Mouse (Mus musculus) liver, embryonic 13.5 days (tissue): ENCODE data around the gene Prrt1. TPM values are rescaled to one million over a fixed set of nuclear protein-coding genes. Genes with fewer than 3 reads are reported as not detected.

ENCODE experiments used
- ATAC-seq: fragments of 200-750 bp; cut with Nextera tagmentation; 2 replicates; pipeline ENCODE4 v1.8.0; 2017; ENCODE audit warnings: low read depth, mild to moderate bottlenecking, moderate number of reproducible peaks, moderate library complexity
- DNase-seq: peaks from one replicate; pipeline ENCODE4 v3.0.0; 2022
- H3K27ac ChIP-seq: fragments of 300-500 bp; sonication (generic); 2 replicates; pipeline ENCODE4 v1.5.1; 2015; ENCODE audit warnings: moderate library complexity, mild to moderate bottlenecking, inconsistent platforms
- H3K27me3 ChIP-seq: fragments of 300-500 bp; sonication (generic); 2 replicates; pipeline ENCODE4 v1.6.1; 2015; ENCODE audit warnings: mild to moderate bottlenecking, inconsistent platforms
- H3K36me3 ChIP-seq: fragments of 300-500 bp; sonication (generic); 2 replicates; pipeline ENCODE4 v1.6.1; 2015; ENCODE audit warnings: mild to moderate bottlenecking, inconsistent platforms
- H3K4me1 ChIP-seq: fragments of 300-500 bp; sonication (generic); replicated peaks from 2 replicates; pipeline ENCODE4 v1.6.1; 2015; ENCODE audit warnings: inconsistent platforms
- H3K4me2 ChIP-seq: fragments of 300-500 bp; sonication (generic); 2 replicates; pipeline ENCODE4 v1.6.1; 2015; ENCODE audit warnings: inconsistent platforms, mild to moderate bottlenecking, moderate library complexity
- H3K4me3 ChIP-seq: fragments of 300-500 bp; sonication (generic); replicated peaks from 2 replicates; pipeline ENCODE4 v1.5.1; 2015; ENCODE audit warnings: mild to moderate bottlenecking, inconsistent platforms
- H3K9ac ChIP-seq: fragments of 300-500 bp; sonication (generic); 2 replicates; pipeline ENCODE4 v1.6.1; 2015; ENCODE audit warnings: mild to moderate bottlenecking, inconsistent platforms
- H3K9me3 ChIP-seq: fragments of 300-500 bp; sonication (generic); replicated peaks from 2 replicates; pipeline ENCODE4 v1.6.1; 2016; ENCODE audit warnings: inconsistent platforms
- WGBS: fragments of 180-500 bp; shearing (Covaris S2); methylation state at CpG from one replicate; pipeline ENCODE4 v1.1.7; 2015; ENCODE audit not compliant: insufficient replicate concordance; 5-methylcytosine and 5-hydroxymethylcytosine counted together
- polyA plus RNA-seq: library from polyadenylated mRNA; unstranded; fragments of >200 nt; fragmentation: Nextera tagmentation; extraction: Ambion mirVana; gene quantifications from 2 replicates; pipeline ENCODE4 v1.2.1, GENCODE M21; 2015

The Prrt1 gene
- polyA plus RNA-seq, 1 experiment from 2014 or later: 0.05 TPM

- Histone ChIP-seq H3K27ac (no peak overlapping the region), H3K36me3 (no peaks in the 10 kb centered on the region), H3K9me3 (no peaks in the 10 kb centered on the region), H3K4me2 (no peak overlapping the region), H3K4me1 (peaks cover 7% of the 10 kb centered on the region; the same call in 1 of the 2 replicates), H3K9ac (no peak overlapping the region), H3K4me3 (no peak overlapping the region), H3K27me3 (peaks cover 85% of the 10 kb centered on the region)
- 53% methylated on average over 13 of the region's 13 CpGs for WGBS
- no peak for ATAC-seq
- no peak for DNase-seq
Observed at GRCm38 (mm10) chr17:34675205-34676092, 46.1 kb downstream of the Prrt1 start.

GRCm38 (mm10) chr17:34676093-34676460 is 46.7 kb downstream of the Prrt1 start:
- ATAC-seq (no peak), DNase-seq (no peak)
- 61% methylated on average over 6 of the region's 6 CpGs for WGBS
- Histone ChIP-seq H3K9ac (no peak overlapping the region), H3K36me3 (no peaks in the 10 kb centered on the region), H3K9me3 (no peaks in the 10 kb centered on the region), H3K4me2 (no peak overlapping the region), H3K4me1 (peaks cover 7% of the 10 kb centered on the region; the same call in 1 of the 2 replicates), H3K27me3 (peaks cover 85% of the 10 kb centered on the region), H3K27ac (no peak overlapping the region), H3K4me3 (no peak overlapping the region)

- no peaks in the 10 kb centered on the region for H3K36me3 ChIP-seq
- DNase-seq: no peak
- H3K4me2 ChIP-seq: no peak overlapping the region
- H3K4me3 ChIP-seq: no peak overlapping the region
- no peak overlapping the region for H3K27ac ChIP-seq
- no peak overlapping the region for H3K9ac ChIP-seq
- H3K4me1 ChIP-seq: peaks cover 7% of the 10 kb centered on the region; the same call in 1 of the 2 replicates
- WGBS: 53% methylated on average over 12 of the region's 12 CpGs
- H3K9me3 ChIP-seq: no peaks in the 10 kb centered on the region
- peaks cover 85% of the 10 kb centered on the region for H3K27me3 ChIP-seq
- no peak for ATAC-seq
Observed at GRCm38 (mm10) chr17:34676671-34677070, 47.3 kb downstream of the Prrt1 start.

- Histone ChIP-seq H3K4me3 (no peak overlapping the region), H3K36me3 (no peaks in the 10 kb centered on the region), H3K27ac (no peak overlapping the region), H3K27me3 (peaks cover 63% of the 10 kb centered on the region), H3K4me2 (no peak overlapping the region), H3K9me3 (no peaks in the 10 kb centered on the region), H3K4me1 (peaks cover 10% of the 10 kb centered on the region), H3K9ac (no peak overlapping the region)
- DNase-seq (no peak), ATAC-seq (no peak)
- 72% methylated on average over 26 of the region's 26 CpGs for WGBS
Observed at GRCm38 (mm10) chr17:34680191-34680590, 50.9 kb downstream of the Prrt1 start.

- H3K36me3 ChIP-seq: no peaks in the 10 kb centered on the region
- H3K27me3 ChIP-seq: peaks cover 63% of the 10 kb centered on the region
- no peaks in the 10 kb centered on the region for H3K9me3 ChIP-seq
- H3K4me2 ChIP-seq: no peak overlapping the region
- DNase-seq (no peak), ATAC-seq (no peak)
- no peak overlapping the region for H3K4me3 ChIP-seq
- 62% methylated on average over 4 of the region's 4 CpGs for WGBS
- H3K4me1 ChIP-seq: peaks cover 7% of the 10 kb centered on the region
- H3K9ac ChIP-seq: no peak overlapping the region
- H3K27ac ChIP-seq: no peak overlapping the region
Observed at GRCm38 (mm10) chr17:34680621-34681020, 51.3 kb downstream of the Prrt1 start.

GRCm38 (mm10) chr17:34681132-34681571 is 51.8 kb downstream of the Prrt1 start:
- H3K27ac ChIP-seq: no peak overlapping the region
- H3K4me2 ChIP-seq: no peak overlapping the region
- H3K9ac ChIP-seq: no peak overlapping the region
- H3K27me3 ChIP-seq: peaks cover 58% of the 10 kb centered on the region
- H3K4me3 ChIP-seq: no peak overlapping the region
- no peak for DNase-seq
- H3K9me3 ChIP-seq: no peaks in the 10 kb centered on the region
- H3K36me3 ChIP-seq: no peaks in the 10 kb centered on the region
- WGBS: 17% methylated on average over 17 of the region's 17 CpGs
- ATAC-seq: no peak
- H3K4me1 ChIP-seq: peaks cover 7% of the 10 kb centered on the region

- no peak overlapping the region for H3K27ac ChIP-seq
- DNase-seq: no peak
- ATAC-seq: no peak
- H3K4me1 ChIP-seq: peaks cover 7% of the 10 kb centered on the region
- H3K4me3 ChIP-seq: no peak overlapping the region
- no peaks in the 10 kb centered on the region for H3K36me3 ChIP-seq
- H3K9ac ChIP-seq: no peak overlapping the region
- WGBS: 55% methylated on average over 11 of the region's 11 CpGs
- H3K27me3 ChIP-seq: peaks cover 55% of the 10 kb centered on the region
- H3K9me3 ChIP-seq: no peaks in the 10 kb centered on the region
- no peak overlapping the region for H3K4me2 ChIP-seq
Observed at GRCm38 (mm10) chr17:34681881-34682536, 52.7 kb downstream of the Prrt1 start.

Other genes with a start within 250 kb of the Prrt1 start
- 0.21 TPM in 1 of 2 replicates, not detected in the other for gene BC051142, start 230.7 kb upstream of the Prrt1 start, polyA plus RNA-seq
- gene Btnl4, start 152.2 kb upstream of the Prrt1 start, polyA plus RNA-seq: not detected in 2 replicates
- gene Btnl6, start 112.2 kb upstream of the Prrt1 start, polyA plus RNA-seq: not detected in 2 replicates
- 0.43 and 0.55 TPM in 2 replicates for gene Notch4, start 65.3 kb upstream of the Prrt1 start, polyA plus RNA-seq
- 8.5 and 8.9 TPM in 2 replicates for gene Gpsm3, start 39.7 kb upstream of the Prrt1 start, polyA plus RNA-seq
- gene Pbx2, start 38.3 kb upstream of the Prrt1 start, polyA plus RNA-seq: 3.8 TPM in 2 replicates
- 0.68 and 0.72 TPM in 2 replicates for gene Ager, start 31.7 kb upstream of the Prrt1 start, polyA plus RNA-seq
- 86.1 and 93.6 TPM in 2 replicates for gene Rnf5, start 25.8 kb upstream of the Prrt1 start, polyA plus RNA-seq
- gene Agpat1, start 25.3 kb upstream of the Prrt1 start, polyA plus RNA-seq: 24.9 and 27.0 TPM in 2 replicates
- 0.30 and 0.34 TPM in 2 replicates for gene Egfl8, start 13.6 kb upstream of the Prrt1 start, polyA plus RNA-seq
- gene Ppt2, start 1.0 kb upstream of the Prrt1 start, polyA plus RNA-seq: 10.4 and 12.0 TPM in 2 replicates
- gene Fkbpl, start 15.2 kb downstream of the Prrt1 start, polyA plus RNA-seq: 5.6 and 5.9 TPM in 2 replicates
- 24.6 and 27.4 TPM in 2 replicates for gene Atf6b, start 17.6 kb downstream of the Prrt1 start, polyA plus RNA-seq
- gene Tnxb, start 41.0 kb downstream of the Prrt1 start, polyA plus RNA-seq: 0.05 and 0.08 TPM in 2 replicates
- 1.2 and 1.4 TPM in 2 replicates for gene C4b, start 114.3 kb downstream of the Prrt1 start, polyA plus RNA-seq
- gene Cyp21a1, start 175.0 kb downstream of the Prrt1 start, polyA plus RNA-seq: not detected in 2 replicates
- gene Stk19, start 207.4 kb downstream of the Prrt1 start, polyA plus RNA-seq: 19.9 and 20.2 TPM in 2 replicates
- 28.6 and 30.9 TPM in 2 replicates for gene Dxo, start 207.5 kb downstream of the Prrt1 start, polyA plus RNA-seq
- gene Skiv2l, start 220.7 kb downstream of the Prrt1 start, polyA plus RNA-seq: 24.0 and 26.1 TPM in 2 replicates
- gene Nelfe, start 220.9 kb downstream of the Prrt1 start, polyA plus RNA-seq: 60.1 and 65.1 TPM in 2 replicates
- 118 and 133 TPM in 2 replicates for gene Cfb, start 233.0 kb downstream of the Prrt1 start, polyA plus RNA-seq
- 0.54 and 0.80 TPM in 2 replicates for gene Zbtb12, start 249.9 kb downstream of the Prrt1 start, polyA plus RNA-seq